Mouse (Mus musculus): Measurements from ENCODE around the gene Hoxa7. TPM values are rescaled to one million over a fixed set of nuclear protein-coding genes. Genes with fewer than 3 reads are reported as not detected.
A peak's percentile ranks its signal among the peaks of the same experiment; 100 is the strongest.

The Hoxa7 gene
- polyA plus RNA-seq, 1 experiment from 2014 or later = 13.9 TPM

- WGBS = 2% methylated on average over 18 of the region's 18 CpGs
These were observed 43.8 kb upstream of the Hoxa7 start for GRCm38 (mm10) chr6:52265306-52265912.

GRCm38 (mm10) chr6:52264106-52264790 is 42.6 kb upstream of the Hoxa7 start:
- no peaks in the 10 kb centered on the region for H3K36me3 ChIP-seq (ENCODE audit: control insufficient read depth, insufficient read depth, low read length)
- H3K4me2 ChIP-seq (replicated peaks; ENCODE audit: low read depth, low read length) = no peak overlapping the region
- no peak overlapping the region for H3K4me3 ChIP-seq (ENCODE audit: low read depth, low read length)
- H3K9ac ChIP-seq (replicated peaks; ENCODE audit: low read depth, low read length) = no peak overlapping the region
- no peak for ATAC-seq (ENCODE audit: insufficient number of reproducible peaks, insufficient read depth, low FRiP score, low read depth)
- 0 out of 2 replicates have a peak, but pooled peaks cover 5% of the 10 kb centered on the region for H3K4me1 ChIP-seq (ENCODE audit: control insufficient read depth, insufficient read depth, low read length)
- no peaks in the 10 kb centered on the region for H3K9me3 ChIP-seq (ENCODE audit: control insufficient read depth, low read depth, low read length)
- peaks cover 67% of the 10 kb centered on the region for H3K27me3 ChIP-seq (ENCODE audit: control insufficient read depth, insufficient read depth, low read length)
- WGBS = 2% methylated on average over 5 of the region's 5 CpGs
- H3K27ac ChIP-seq (ENCODE audit: low read length) = no peak overlapping the region

More at GRCm38 (mm10) chr6:52265306-52265912, 43.8 kb upstream of the Hoxa7 start:
- no peak overlapping the region for H3K27ac ChIP-seq (ENCODE audit: low read length)
- no peaks in the 10 kb centered on the region for H3K36me3 ChIP-seq (ENCODE audit: control insufficient read depth, insufficient read depth, low read length)
- H3K4me3 ChIP-seq (ENCODE audit: low read depth, low read length) = no peak overlapping the region
- peaks cover 73% of the 10 kb centered on the region for H3K27me3 ChIP-seq (ENCODE audit: control insufficient read depth, insufficient read depth, low read length)
- H3K9ac ChIP-seq (replicated peaks; ENCODE audit: low read depth, low read length) = no peak overlapping the region
- no peak for ATAC-seq (ENCODE audit: insufficient number of reproducible peaks, insufficient read depth, low FRiP score, low read depth)
- H3K9me3 ChIP-seq (ENCODE audit: control insufficient read depth, low read depth, low read length) = no peaks in the 10 kb centered on the region
- H3K4me1 ChIP-seq (ENCODE audit: control insufficient read depth, insufficient read depth, low read length) = no peaks in the 10 kb centered on the region
- H3K4me2 ChIP-seq (replicated peaks; ENCODE audit: low read depth, low read length) = no peak overlapping the region

GRCm38 (mm10) chr6:52263321-52263585 is 41.6 kb upstream of the Hoxa7 start:
- no peak overlapping the region for H3K27ac ChIP-seq (ENCODE audit: low read length)
- no peaks in the 10 kb centered on the region for H3K36me3 ChIP-seq (ENCODE audit: control insufficient read depth, insufficient read depth, low read length)
- no peak overlapping the region for H3K4me3 ChIP-seq (ENCODE audit: low read depth, low read length)
- no peak overlapping the region for H3K9ac ChIP-seq (replicated peaks; ENCODE audit: low read depth, low read length)
- H3K9me3 ChIP-seq (ENCODE audit: control insufficient read depth, low read depth, low read length) = no peaks in the 10 kb centered on the region
- 0 out of 2 replicates have a peak, but pooled peaks cover 5% of the 10 kb centered on the region for H3K4me1 ChIP-seq (ENCODE audit: control insufficient read depth, insufficient read depth, low read length)
- H3K27me3 ChIP-seq (ENCODE audit: control insufficient read depth, insufficient read depth, low read length) = peaks cover 61% of the 10 kb centered on the region
- no peak for ATAC-seq (ENCODE audit: insufficient number of reproducible peaks, insufficient read depth, low FRiP score, low read depth)
- no peak overlapping the region for H3K4me2 ChIP-seq (replicated peaks; ENCODE audit: low read depth, low read length)
- 3% methylated on average over 6 of the region's 6 CpGs for WGBS

DNA sequence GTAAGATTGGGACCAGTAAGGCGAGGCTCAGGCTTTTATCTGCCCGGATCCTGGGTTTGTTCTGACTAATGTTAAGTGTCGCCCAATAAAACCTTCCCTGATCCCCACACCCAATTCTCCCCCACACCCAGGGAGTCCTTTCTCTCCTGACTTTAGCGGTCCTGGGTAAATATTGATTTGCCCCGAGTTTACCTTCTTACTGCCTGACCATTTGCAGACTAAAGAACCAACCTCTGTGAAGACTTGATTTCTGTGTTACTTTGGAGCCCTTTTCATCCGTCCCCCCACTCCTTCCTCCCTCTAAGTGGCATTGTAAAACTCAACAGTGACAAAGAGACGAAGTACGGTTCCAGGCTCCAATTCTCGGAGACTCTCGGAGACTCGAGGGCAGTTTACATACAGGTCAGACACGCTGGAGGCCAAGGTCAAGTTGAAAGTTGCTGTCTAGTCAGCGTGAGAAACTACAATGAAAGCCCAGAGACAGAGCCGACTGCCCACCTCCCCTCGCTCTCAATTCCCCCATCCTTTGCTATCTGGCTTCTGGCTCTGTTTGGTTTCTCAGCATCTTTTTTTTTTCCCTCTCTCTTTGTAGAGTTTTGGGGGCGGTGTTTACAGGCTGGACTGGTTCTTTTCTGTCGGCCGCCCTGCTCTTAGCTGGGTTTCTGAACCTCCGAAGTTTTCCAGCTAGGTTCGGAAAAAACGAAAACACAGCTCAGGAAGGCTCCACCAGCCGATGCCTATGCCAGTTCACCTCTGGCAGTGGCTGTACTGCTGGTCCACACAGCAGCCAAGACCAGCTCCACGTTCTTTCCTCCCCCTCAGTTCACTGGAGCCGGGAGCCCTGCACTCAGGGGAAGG is 41.0 kb upstream of the Hoxa7 start:
- no peak for ATAC-seq (ENCODE audit: insufficient number of reproducible peaks, insufficient read depth, low FRiP score, low read depth)
- Histone ChIP-seq H3K27ac (ENCODE audit: low read length) (no peak overlapping the region), H3K4me3 (ENCODE audit: low read depth, low read length) (no peak overlapping the region), H3K36me3 (ENCODE audit: control insufficient read depth, insufficient read depth, low read length) (no peaks in the 10 kb centered on the region), H3K9me3 (ENCODE audit: control insufficient read depth, low read depth, low read length) (no peaks in the 10 kb centered on the region), H3K4me2 (replicated peaks; ENCODE audit: low read depth, low read length) (no peak overlapping the region), H3K27me3 (ENCODE audit: control insufficient read depth, insufficient read depth, low read length) (peaks cover 60% of the 10 kb centered on the region), H3K9ac (replicated peaks; ENCODE audit: low read depth, low read length) (no peak overlapping the region), H3K4me1 (ENCODE audit: control insufficient read depth, insufficient read depth, low read length) (0 out of 2 replicates have a peak, but pooled peaks cover 5% of the 10 kb centered on the region)
- under 1% methylated on average over 24 of the region's 24 CpGs for WGBS

GRCm38 (mm10) chr6:52261751-52262462 is 40.3 kb upstream of the Hoxa7 start:
- Histone ChIP-seq H3K9me3 (ENCODE audit: control insufficient read depth, low read depth, low read length) (no peaks in the 10 kb centered on the region), H3K4me1 (ENCODE audit: control insufficient read depth, insufficient read depth, low read length) (0 out of 2 replicates have a peak, but pooled peaks cover 5% of the 10 kb centered on the region), H3K4me3 (ENCODE audit: low read depth, low read length) (no peak overlapping the region), H3K4me2 (replicated peaks; ENCODE audit: low read depth, low read length) (no peak overlapping the region), H3K9ac (replicated peaks; ENCODE audit: low read depth, low read length) (no peak overlapping the region), H3K36me3 (ENCODE audit: control insufficient read depth, insufficient read depth, low read length) (no peaks in the 10 kb centered on the region), H3K27ac (ENCODE audit: low read length) (no peak overlapping the region), H3K27me3 (ENCODE audit: control insufficient read depth, insufficient read depth, low read length) (peaks cover 60% of the 10 kb centered on the region)
- 5% methylated on average over 9 of the region's 9 CpGs for WGBS
- no peak for ATAC-seq (ENCODE audit: insufficient number of reproducible peaks, insufficient read depth, low FRiP score, low read depth)

DNA sequence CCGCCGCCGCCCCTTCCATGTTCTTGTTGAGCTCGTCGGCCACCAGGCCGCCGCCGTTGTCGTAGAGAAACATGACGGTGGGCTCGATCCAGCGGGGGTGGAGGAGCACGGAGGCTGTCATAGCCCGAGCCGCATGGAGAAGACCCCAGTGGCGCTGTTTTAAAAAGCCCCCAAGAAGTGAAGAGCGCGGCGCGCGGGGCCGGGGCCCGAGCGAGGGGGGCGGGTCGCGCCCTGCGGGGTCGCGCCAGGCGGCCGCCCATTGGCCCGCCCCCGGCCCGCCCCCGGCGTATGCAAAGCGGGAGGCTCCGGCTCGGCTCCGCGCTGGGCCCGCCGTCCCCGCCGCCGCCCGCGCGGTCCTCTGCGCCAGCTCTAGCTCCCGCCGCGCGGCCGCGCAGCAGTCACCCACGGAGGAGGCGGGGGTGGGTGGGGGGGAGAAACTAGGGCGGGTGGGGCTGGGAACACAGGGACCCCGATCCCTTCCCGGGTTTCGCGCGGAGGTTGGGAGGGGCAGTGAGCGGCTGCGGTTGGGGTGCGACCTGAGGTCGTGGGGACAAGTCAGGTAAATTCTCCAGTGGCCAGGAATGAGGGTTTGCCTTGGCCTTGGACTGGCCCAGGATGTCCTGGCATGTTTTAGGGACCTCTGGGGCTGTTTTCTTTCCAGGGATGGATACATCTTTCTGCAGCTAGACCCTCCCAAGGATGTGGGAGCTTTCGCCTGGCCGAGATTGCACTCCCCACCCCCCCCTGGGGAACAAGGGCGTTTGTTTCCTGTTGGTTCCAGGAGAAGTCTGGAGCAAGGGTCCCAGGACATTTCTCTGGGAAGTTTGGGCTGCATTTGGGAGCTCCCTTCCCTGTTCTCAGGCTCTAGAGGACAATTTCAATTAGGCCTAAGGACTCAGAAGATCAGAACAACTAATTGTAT is 39.3 kb upstream of the Hoxa7 start, which contains the start of gene Hoxa13:
TSS of gene Hoxa13 (minus strand) at position 227 of the 922 bp plus-strand sequence.
- Histone ChIP-seq H3K4me1 (ENCODE audit: control insufficient read depth, insufficient read depth, low read length) (0 out of 2 replicates have a peak, but pooled peaks cover 5% of the 10 kb centered on the region), H3K27ac (ENCODE audit: low read length) (no peak within 1 kb of the TSS), H3K9ac (replicated peaks; ENCODE audit: low read depth, low read length) (no peak within 1 kb of the TSS), H3K4me2 (replicated peaks; ENCODE audit: low read depth, low read length) (peak within 1 kb of the TSS; percentile 64), H3K4me3 (ENCODE audit: low read depth, low read length) (peak within 1 kb of the TSS; percentile 20), H3K36me3 (ENCODE audit: control insufficient read depth, insufficient read depth, low read length) (no peaks in the 10 kb centered on the region), H3K9me3 (ENCODE audit: control insufficient read depth, low read depth, low read length) (no peaks in the 10 kb centered on the region), H3K27me3 (ENCODE audit: control insufficient read depth, insufficient read depth, low read length) (peaks cover 58% of the 10 kb centered on the region)
- WGBS = 1% methylated on average over 32 of the region's 72 CpGs
- ATAC-seq (ENCODE audit: insufficient number of reproducible peaks, insufficient read depth, low FRiP score, low read depth) = 0 out of 2 replicates have a peak, but pooled peaks have one; percentile 23

DNA sequence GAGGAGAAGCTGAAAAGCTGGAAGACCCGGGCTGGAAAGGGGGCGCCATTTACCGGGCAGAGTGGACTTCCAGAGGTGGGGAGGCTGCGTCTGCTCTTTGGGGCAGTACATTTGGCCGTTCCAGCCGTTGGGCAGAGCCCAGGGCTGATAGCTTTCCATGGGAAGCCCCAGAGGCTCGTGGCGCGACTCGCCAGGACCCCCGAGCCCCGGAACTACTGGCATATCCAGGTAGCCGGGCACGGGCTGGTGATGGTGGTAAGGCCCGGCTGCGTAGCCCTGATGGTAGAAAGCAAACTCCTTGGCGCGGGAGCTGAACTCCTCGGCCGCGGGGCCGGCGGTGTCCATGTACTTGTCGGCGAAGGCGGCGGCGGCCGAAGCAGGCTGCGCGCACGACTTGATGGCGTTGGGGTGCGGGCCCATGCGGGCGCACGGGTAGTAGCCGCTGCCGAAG is 38.2 kb upstream of the Hoxa7 start:
- Histone ChIP-seq H3K36me3 (ENCODE audit: control insufficient read depth, insufficient read depth, low read length) (no peaks in the 10 kb centered on the region), H3K4me2 (replicated peaks; ENCODE audit: low read depth, low read length) (peak overlapping the region; percentile 64), H3K9ac (replicated peaks; ENCODE audit: low read depth, low read length) (no peak overlapping the region), H3K27me3 (ENCODE audit: control insufficient read depth, insufficient read depth, low read length) (peaks cover 57% of the 10 kb centered on the region), H3K4me3 (ENCODE audit: low read depth, low read length) (peak overlapping the region; percentile 20), H3K4me1 (ENCODE audit: control insufficient read depth, insufficient read depth, low read length) (0 out of 2 replicates have a peak, but pooled peaks cover 5% of the 10 kb centered on the region), H3K27ac (ENCODE audit: low read length) (no peak overlapping the region), H3K9me3 (ENCODE audit: control insufficient read depth, low read depth, low read length) (no peaks in the 10 kb centered on the region)
- no peak for ATAC-seq (ENCODE audit: insufficient number of reproducible peaks, insufficient read depth, low FRiP score, low read depth)
- under 1% methylated on average over 39 of the region's 39 CpGs for WGBS

Data from stomach, embryonic 14.5 days (tissue).